Mouse (Mus musculus): ENCODE measurements around the gene Olfr632. TPM values are rescaled to one million over a fixed set of nuclear protein-coding genes. Genes with fewer than 3 reads are reported as not detected.
"Not testable (repeated sequence)": the region's sequence is repeated elsewhere in the genome, so short reads cannot be mapped to it uniquely, and the experiment has no call there.

Olfr632 gene
- total RNA-seq (2014; fragmentation: Nextera tagmentation): not detected in 2 replicates
- total RNA-seq (2017): not detected in 2 replicates

- ATAC-seq (replicated peaks; ENCODE audit: low FRiP score, low TSS enrichment, poor library complexity, severe bottlenecking): no peak
Measured at GRCm38 (mm10) chr7:103934264-103934663, at the start of gene Olfr632. Gene Olfr632 (plus strand): TSS chr7:103934347.

- no peak for ATAC-seq (replicated peaks; ENCODE audit: low FRiP score, low TSS enrichment, poor library complexity, severe bottlenecking)
Measured at GRCm38 (mm10) chr7:103886152-103886551, 48.0 kb upstream of the Olfr632 start, which contains the start of gene Olfr66. Gene Olfr66 (minus strand): TSS chr7:103886252.

GRCm38 (mm10) chr7:103894385-103894784 lies 39.8 kb upstream of the Olfr632 start, which contains the start of gene Olfr64:
Gene Olfr64 (minus strand): TSS chr7:103894485.
- ATAC-seq (replicated peaks; ENCODE audit: low FRiP score, low TSS enrichment, poor library complexity, severe bottlenecking): no peak

GRCm38 (mm10) chr7:103903187-103903586 lies 31.0 kb upstream of the Olfr632 start, which contains the start of gene Olfr65:
Gene Olfr65 (plus strand): TSS chr7:103903487.
- ATAC-seq (replicated peaks; ENCODE audit: low FRiP score, low TSS enrichment, poor library complexity, severe bottlenecking): no peak

- peak; percentile 89 for ATAC-seq (replicated peaks; ENCODE audit: low FRiP score, low TSS enrichment, poor library complexity, severe bottlenecking)
Measured at GRCm38 (mm10) chr7:103910047-103910446, 24.1 kb upstream of the Olfr632 start.

- ATAC-seq (replicated peaks; ENCODE audit: low FRiP score, low TSS enrichment, poor library complexity, severe bottlenecking): peak; percentile 68
Measured at GRCm38 (mm10) chr7:103912969-103913511, 21.1 kb upstream of the Olfr632 start.

- peak; percentile 74 for ATAC-seq (replicated peaks; ENCODE audit: low FRiP score, low TSS enrichment, poor library complexity, severe bottlenecking)
Measured at GRCm38 (mm10) chr7:103915338-103915737, 18.8 kb upstream of the Olfr632 start.

- ATAC-seq (replicated peaks; ENCODE audit: low FRiP score, low TSS enrichment, poor library complexity, severe bottlenecking): no peak
Measured at GRCm38 (mm10) chr7:103928525-103928924, 5.6 kb upstream of the Olfr632 start, which contains the start of gene Olfr631. Gene Olfr631 (plus strand): TSS chr7:103928825.

- peak; percentile 97 for ATAC-seq (replicated peaks; ENCODE audit: low FRiP score, low TSS enrichment, poor library complexity, severe bottlenecking)
Measured at GRCm38 (mm10) chr7:103942730-103943129, 8.6 kb downstream of the Olfr632 start.

- no peak for ATAC-seq (replicated peaks; ENCODE audit: low FRiP score, low TSS enrichment, poor library complexity, severe bottlenecking)
Measured at GRCm38 (mm10) chr7:103944137-103944536, 10.0 kb downstream of the Olfr632 start, which contains the start of gene Olfr633. Gene Olfr633 (plus strand): TSS chr7:103944437.

- not testable (repeated sequence) for ATAC-seq (replicated peaks; ENCODE audit: low FRiP score, low TSS enrichment, poor library complexity, severe bottlenecking)
Measured at GRCm38 (mm10) chr7:103966873-103967272, 32.7 kb downstream of the Olfr632 start.

- ATAC-seq (replicated peaks; ENCODE audit: low FRiP score, low TSS enrichment, poor library complexity, severe bottlenecking): no peak
Measured at GRCm38 (mm10) chr7:103970852-103971251, 36.7 kb downstream of the Olfr632 start, which contains the start of gene Olfr635. Gene Olfr635 (plus strand): TSS chr7:103971152.

- no peak for ATAC-seq (replicated peaks; ENCODE audit: low FRiP score, low TSS enrichment, poor library complexity, severe bottlenecking)
Measured at GRCm38 (mm10) chr7:103971782-103972181, 37.6 kb downstream of the Olfr632 start.

Other genes with a start within 250 kb of the Olfr632 start
Only the 30 nearest of the 33 such genes appear.
- gene Olfr628, start 204.0 kb upstream of the Olfr632 start, total RNA-seq (2014; fragmentation: Nextera tagmentation): not detected in 2 replicates
- not detected in 2 replicates for gene Olfr628, start 204.0 kb upstream of the Olfr632 start, total RNA-seq (2017)
- not detected in 2 replicates for gene Olfr629, start 189.4 kb upstream of the Olfr632 start, total RNA-seq (2014; fragmentation: Nextera tagmentation)
- not detected in 2 replicates for gene Olfr629, start 189.4 kb upstream of the Olfr632 start, total RNA-seq (2017)
- gene Olfr630, start 177.0 kb upstream of the Olfr632 start, total RNA-seq (2014; fragmentation: Nextera tagmentation): not detected in 2 replicates
- not detected in 2 replicates for gene Olfr630, start 177.0 kb upstream of the Olfr632 start, total RNA-seq (2017)
- gene Olfr69, start 162.8 kb upstream of the Olfr632 start, total RNA-seq (2014; fragmentation: Nextera tagmentation): not detected in 2 replicates
- not detected in 2 replicates for gene Olfr69, start 162.8 kb upstream of the Olfr632 start, total RNA-seq (2017)
- gene Olfr68, start 154.6 kb upstream of the Olfr632 start, total RNA-seq (2014; fragmentation: Nextera tagmentation): not detected in 2 replicates
- gene Olfr68, start 154.6 kb upstream of the Olfr632 start, total RNA-seq (2017): not detected in 2 replicates
- not detected in 2 replicates for gene Olfr67, start 142.5 kb upstream of the Olfr632 start, total RNA-seq (2014; fragmentation: Nextera tagmentation)
- not detected in 2 replicates for gene Olfr67, start 142.5 kb upstream of the Olfr632 start, total RNA-seq (2017)
- gene Hbb-bt, start 120.4 kb upstream of the Olfr632 start, total RNA-seq (2014; fragmentation: Nextera tagmentation): 118 and 169 TPM in 2 replicates
- gene Hbb-bt, start 120.4 kb upstream of the Olfr632 start, total RNA-seq (2017): 10.7 and 57.4 TPM in 2 replicates
- gene Hbb-bs, start 106.3 kb upstream of the Olfr632 start, total RNA-seq (2014; fragmentation: Nextera tagmentation): 149 and 199 TPM in 2 replicates
- gene Hbb-bs, start 106.3 kb upstream of the Olfr632 start, total RNA-seq (2017): 20.1 and 148 TPM in 2 replicates
- gene Hbb-bh2, start 93.8 kb upstream of the Olfr632 start, total RNA-seq (2014; fragmentation: Nextera tagmentation): not detected in 2 replicates
- gene Hbb-bh2, start 93.8 kb upstream of the Olfr632 start, total RNA-seq (2017): not detected in 2 replicates
- not detected in 2 replicates for gene Hbb-bh1, start 91.2 kb upstream of the Olfr632 start, total RNA-seq (2014; fragmentation: Nextera tagmentation)
- gene Hbb-bh1, start 91.2 kb upstream of the Olfr632 start, total RNA-seq (2017): not detected in 2 replicates
- not detected in 2 replicates for gene Hbb-y, start 81.1 kb upstream of the Olfr632 start, total RNA-seq (2014; fragmentation: Nextera tagmentation)
- not detected in 2 replicates for gene Hbb-y, start 81.1 kb upstream of the Olfr632 start, total RNA-seq (2017)
- gene Olfr66, start 48.1 kb upstream of the Olfr632 start, total RNA-seq (2014; fragmentation: Nextera tagmentation): not detected in 2 replicates
- not detected in 2 replicates for gene Olfr66, start 48.1 kb upstream of the Olfr632 start, total RNA-seq (2017)
- gene Olfr64, start 39.9 kb upstream of the Olfr632 start, total RNA-seq (2014; fragmentation: Nextera tagmentation): not detected in 2 replicates
- gene Olfr64, start 39.9 kb upstream of the Olfr632 start, total RNA-seq (2017): not detected in 2 replicates
- not detected in 2 replicates for gene Olfr65, start 30.9 kb upstream of the Olfr632 start, total RNA-seq (2014; fragmentation: Nextera tagmentation)
- not detected in 2 replicates for gene Olfr65, start 30.9 kb upstream of the Olfr632 start, total RNA-seq (2017)
- not detected in 2 replicates for gene Olfr631, start 5.5 kb upstream of the Olfr632 start, total RNA-seq (2014; fragmentation: Nextera tagmentation)
- gene Olfr631, start 5.5 kb upstream of the Olfr632 start, total RNA-seq (2017): not detected in 2 replicates
- gene Olfr633, start 10.1 kb downstream of the Olfr632 start, total RNA-seq (2014; fragmentation: Nextera tagmentation): not detected in 2 replicates
- gene Olfr633, start 10.1 kb downstream of the Olfr632 start, total RNA-seq (2017): not detected in 2 replicates
- not detected in 2 replicates for gene Olfr635, start 36.8 kb downstream of the Olfr632 start, total RNA-seq (2014; fragmentation: Nextera tagmentation)
- gene Olfr635, start 36.8 kb downstream of the Olfr632 start, total RNA-seq (2017): not detected in 2 replicates
- gene Olfr638, start 64.4 kb downstream of the Olfr632 start, total RNA-seq (2014; fragmentation: Nextera tagmentation): not detected in 2 replicates
- not detected in 2 replicates for gene Olfr638, start 64.4 kb downstream of the Olfr632 start, total RNA-seq (2017)
- not detected in 2 replicates for gene Olfr639, start 83.0 kb downstream of the Olfr632 start, total RNA-seq (2014; fragmentation: Nextera tagmentation)
- gene Olfr639, start 83.0 kb downstream of the Olfr632 start, total RNA-seq (2017): not detected in 2 replicates
- not detected in 2 replicates for gene Olfr640, start 91.2 kb downstream of the Olfr632 start, total RNA-seq (2014; fragmentation: Nextera tagmentation)
- gene Olfr640, start 91.2 kb downstream of the Olfr632 start, total RNA-seq (2017): not detected in 2 replicates
- not detected in 2 replicates for gene Olfr641, start 101.1 kb downstream of the Olfr632 start, total RNA-seq (2014; fragmentation: Nextera tagmentation)
- not detected in 2 replicates for gene Olfr641, start 101.1 kb downstream of the Olfr632 start, total RNA-seq (2017)
- gene Olfr642, start 118.3 kb downstream of the Olfr632 start, total RNA-seq (2014; fragmentation: Nextera tagmentation): not detected in 2 replicates
- not detected in 2 replicates for gene Olfr642, start 118.3 kb downstream of the Olfr632 start, total RNA-seq (2017)
- not detected in 2 replicates for gene 4930516K23Rik, start 127.1 kb downstream of the Olfr632 start, total RNA-seq (2014; fragmentation: Nextera tagmentation)
- gene 4930516K23Rik, start 127.1 kb downstream of the Olfr632 start, total RNA-seq (2017): not detected in 2 replicates
- gene Olfr644, start 137.5 kb downstream of the Olfr632 start, total RNA-seq (2014; fragmentation: Nextera tagmentation): not detected in 2 replicates
- not detected in 2 replicates for gene Olfr644, start 137.5 kb downstream of the Olfr632 start, total RNA-seq (2017)
- gene Olfr645, start 151.1 kb downstream of the Olfr632 start, total RNA-seq (2014; fragmentation: Nextera tagmentation): not detected in 2 replicates
- gene Olfr645, start 151.1 kb downstream of the Olfr632 start, total RNA-seq (2017): not detected in 2 replicates
- not detected in 2 replicates for gene Olfr646, start 170.5 kb downstream of the Olfr632 start, total RNA-seq (2014; fragmentation: Nextera tagmentation)
- gene Olfr646, start 170.5 kb downstream of the Olfr632 start, total RNA-seq (2017): not detected in 2 replicates
- not detected in 2 replicates for gene Ubqln5, start 195.5 kb downstream of the Olfr632 start, total RNA-seq (2014; fragmentation: Nextera tagmentation)
- not detected in 2 replicates for gene Ubqln5, start 195.5 kb downstream of the Olfr632 start, total RNA-seq (2017)
- gene Olfr643, start 203.1 kb downstream of the Olfr632 start, total RNA-seq (2014; fragmentation: Nextera tagmentation): not detected in 2 replicates
- gene Olfr643, start 203.1 kb downstream of the Olfr632 start, total RNA-seq (2017): not detected in 2 replicates
- gene Ubqln3, start 208.9 kb downstream of the Olfr632 start, total RNA-seq (2014; fragmentation: Nextera tagmentation): not detected in 2 replicates
- gene Ubqln3, start 208.9 kb downstream of the Olfr632 start, total RNA-seq (2017): not detected in 2 replicates
- not detected in 2 replicates for gene Ubqlnl, start 216.2 kb downstream of the Olfr632 start, total RNA-seq (2014; fragmentation: Nextera tagmentation)
- not detected in 2 replicates for gene Ubqlnl, start 216.2 kb downstream of the Olfr632 start, total RNA-seq (2017)